Comparison of ENCODE assay signal across 17 mouse cellular contexts in the genomic region with DNA sequence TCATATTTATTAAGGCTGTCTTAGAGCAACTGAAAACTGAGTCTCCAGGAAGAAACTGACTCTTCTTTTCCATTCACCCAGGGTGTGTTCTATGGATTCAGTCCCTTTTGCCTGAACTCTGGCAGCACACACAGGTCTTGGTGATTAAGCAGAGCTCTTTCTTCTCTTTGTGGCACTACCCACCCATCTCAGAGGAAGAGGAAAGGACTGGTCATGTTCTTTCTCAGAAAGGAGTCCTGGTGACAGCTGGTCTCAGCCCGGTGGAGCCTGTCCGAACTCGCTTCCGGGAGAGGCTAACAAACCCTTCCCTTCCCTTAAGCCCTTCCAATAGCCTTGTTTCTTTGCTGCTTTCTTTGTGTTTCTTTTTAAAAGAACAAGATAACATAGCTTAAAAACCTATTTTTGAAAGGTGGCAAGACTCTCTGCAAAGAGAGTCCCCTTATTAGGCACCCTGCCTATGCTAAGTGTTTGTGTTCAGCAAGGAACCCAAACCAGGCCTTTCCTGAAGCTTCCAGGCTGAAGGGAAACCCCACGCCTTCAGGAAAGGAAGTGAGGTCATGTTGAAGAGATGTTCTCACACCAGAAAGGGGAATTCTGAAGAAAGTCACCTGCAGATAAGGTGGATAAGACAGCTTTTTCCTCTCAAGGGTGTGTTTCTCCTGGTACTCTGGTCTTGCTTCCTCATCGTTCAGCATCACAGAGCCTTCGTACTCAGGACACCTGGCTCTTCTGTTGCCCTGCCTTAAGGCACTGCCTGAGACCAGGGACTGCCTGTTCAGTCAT. TPM values are rescaled to one million over a fixed set of nuclear protein-coding genes. Genes with fewer than 3 reads are reported as not detected.
DNase-seq lines count a peak whose midpoint lies in the region; ATAC-seq lines count a peak whose summit lies in the region.
"Had no signal": no experiment of that assay in that cellular context is flagged by ENCODE, and none has a peak within 500 bp of the region (broad histone marks: within the 10 kb centered on the region; RNA-seq: fewer than 3 reads in every experiment).

No protein-coding gene starts in this region.

- no peak overlapping the region for H3K9ac ChIP-seq in heart, embryonic 12.5 days
- no peak overlapping the region for H3K9ac ChIP-seq in kidney, embryonic 16.5 days (replicated peaks; ENCODE audit: low read length)
- no peak overlapping the region for H3K9ac ChIP-seq in heart, embryonic 15.5 days
- H3K9ac ChIP-seq in stomach, embryonic 15.5 days, result no peak overlapping the region
- H3K9ac ChIP-seq: hindbrain, embryonic 13.5 days; limb, embryonic 15.5 days had no signal

- 58% methylated on average over 7 of the region's 7 CpGs for WGBS in heart, embryonic 12.5 days
- WGBS in kidney, embryonic 16.5 days, result 62% methylated on average over 7 of the region's 7 CpGs
- 54% methylated on average over 7 of the region's 7 CpGs for WGBS in heart, embryonic 15.5 days
- 68% methylated on average over 7 of the region's 7 CpGs for WGBS in stomach, embryonic 15.5 days

- H3K27ac ChIP-seq in heart, embryonic 12.5 days (ENCODE audit: poor library complexity, severe bottlenecking), result peak overlapping the region; percentile 58
- peak overlapping the region; percentile 52 for H3K27ac ChIP-seq in kidney, embryonic 16.5 days (ENCODE audit: low read length)
- H3K27ac ChIP-seq in heart, embryonic 15.5 days, result peak overlapping the region; percentile 18
- H3K27ac ChIP-seq in stomach, embryonic 15.5 days, result peak overlapping the region; percentile 61
- H3K27ac ChIP-seq: hindbrain, embryonic 13.5 days; limb, embryonic 15.5 days had no signal

- no peaks in the 10 kb centered on the region for H3K27me3 ChIP-seq in heart, embryonic 12.5 days (replicated peaks)
- H3K27me3 ChIP-seq in kidney, embryonic 16.5 days (ENCODE audit: insufficient read depth, low read length), result no peaks in the 10 kb centered on the region
- no peaks in the 10 kb centered on the region for H3K27me3 ChIP-seq in heart, embryonic 15.5 days
- no peaks in the 10 kb centered on the region for H3K27me3 ChIP-seq in stomach, embryonic 15.5 days (replicated peaks)
- H3K27me3 ChIP-seq: hindbrain, embryonic 13.5 days; limb, embryonic 15.5 days had no signal

- H3K36me3 ChIP-seq in heart, embryonic 12.5 days, result no peaks in the 10 kb centered on the region
- no peaks in the 10 kb centered on the region for H3K36me3 ChIP-seq in kidney, embryonic 16.5 days (ENCODE audit: insufficient read depth, low read length)
- no peaks in the 10 kb centered on the region for H3K36me3 ChIP-seq in heart, embryonic 15.5 days
- no peaks in the 10 kb centered on the region for H3K36me3 ChIP-seq in stomach, embryonic 15.5 days
- H3K36me3 ChIP-seq: hindbrain, embryonic 13.5 days; limb, embryonic 15.5 days had no signal

- intact Hi-C loops in heart, postnatal 10 days (cut with DNase I), result no loop called here

- no peak overlapping the region for H3K4me2 ChIP-seq in heart, embryonic 12.5 days
- H3K4me2 ChIP-seq in kidney, embryonic 16.5 days (replicated peaks; ENCODE audit: low read depth, low read length), result no peak overlapping the region
- no peak overlapping the region for H3K4me2 ChIP-seq in heart, embryonic 15.5 days
- H3K4me2 ChIP-seq in stomach, embryonic 15.5 days, result no peak overlapping the region
- H3K4me2 ChIP-seq: hindbrain, embryonic 13.5 days; limb, embryonic 15.5 days had no signal

- no peak for DNase-seq in heart, postnatal 10 days
- DNase-seq in kidney, adult 8-10 months, result no peak
- DNase-seq in testis, postnatal 10 days (ENCODE audit: low spot score), result no peak
- DNase-seq: adrenal gland, adult 2 months; cerebellum, adult 11 months; cerebellum, postnatal 36 days; lung, postnatal 36 days; thymus, postnatal 14 days had no signal

- no peaks in the 10 kb centered on the region for H3K9me3 ChIP-seq in heart, embryonic 12.5 days (replicated peaks)
- H3K9me3 ChIP-seq in kidney, embryonic 16.5 days (ENCODE audit: low read length), result no peaks in the 10 kb centered on the region
- H3K9me3 ChIP-seq in heart, embryonic 15.5 days (replicated peaks), result no peaks in the 10 kb centered on the region
- H3K9me3 ChIP-seq in stomach, embryonic 15.5 days, result no peaks in the 10 kb centered on the region
- H3K9me3 ChIP-seq: hindbrain, embryonic 13.5 days; limb, embryonic 15.5 days had no signal

- H3K4me1 ChIP-seq in heart, embryonic 12.5 days (replicated peaks), result peaks cover 43% of the 10 kb centered on the region
- H3K4me1 ChIP-seq in kidney, embryonic 16.5 days (ENCODE audit: insufficient read depth, low read length), result peaks cover 35% of the 10 kb centered on the region
- peaks cover 11% of the 10 kb centered on the region for H3K4me1 ChIP-seq in heart, embryonic 15.5 days (replicated peaks)
- H3K4me1 ChIP-seq in stomach, embryonic 15.5 days, result peaks cover 10% of the 10 kb centered on the region; the same call in 1 of the 2 replicates

- H3K4me3 ChIP-seq in heart, embryonic 12.5 days, result no peak overlapping the region
- H3K4me3 ChIP-seq in kidney, embryonic 16.5 days (ENCODE audit: low read length), result no peak overlapping the region
- H3K4me3 ChIP-seq in heart, embryonic 15.5 days, result no peak overlapping the region
- no peak overlapping the region for H3K4me3 ChIP-seq in stomach, embryonic 15.5 days (replicated peaks)
- H3K4me3 ChIP-seq: erythroblast, embryonic 14.5 days; hindbrain, embryonic 13.5 days; limb, embryonic 15.5 days had no signal

- peak; percentile 47; the same call in 1 of the 2 replicates for ATAC-seq in heart, embryonic 12.5 days (ENCODE audit: insufficient number of reproducible peaks, low FRiP score)
- ATAC-seq in kidney, embryonic 16.5 days (ENCODE audit: low FRiP score, low TSS enrichment), result no peak
- 0 out of 2 replicates have a peak, but pooled peaks have one; percentile 21 for ATAC-seq in heart, embryonic 15.5 days (replicated peaks; ENCODE audit: insufficient number of reproducible peaks, insufficient read depth, low FRiP score, low read depth)
- no peak for ATAC-seq in stomach, embryonic 15.5 days (ENCODE audit: insufficient read depth, low FRiP score, low read depth)
- ATAC-seq: forebrain, embryonic 14.5 days; intestine, embryonic 16.5 days had no signal

RNA-seq across cellular contexts. Expression of gene Itgb6, which starts 11.2 kb away (rescaled TPM):
- 0.14 and 0.17 TPM in 2 replicates for polyA plus RNA-seq in heart, embryonic 12.5 days (2016; fragmentation: Nextera tagmentation; extraction: Ambion mirVana)
- 10 to 100 TPM in 1 of 2 experiments, 1 to 10 TPM in 1; 8.6 to 18.1 TPM for total RNA-seq in heart, postnatal 10 days (2021)
- 25.6 and 26.6 TPM in 2 replicates for polyA plus RNA-seq in kidney, embryonic 16.5 days (2015; fragmentation: Nextera tagmentation; extraction: Ambion mirVana)
- 0.38 and 0.63 TPM in 2 replicates for polyA plus RNA-seq in heart, embryonic 15.5 days (2015; fragmentation: Nextera tagmentation; extraction: Ambion mirVana)
- polyA plus RNA-seq in stomach, embryonic 15.5 days (2015; fragmentation: Nextera tagmentation; extraction: Ambion mirVana), result 10.1 and 13.2 TPM in 2 replicates
- total RNA-seq: adrenal gland, adult 2 months had no signal
- polyA plus RNA-seq: adrenal gland, adult 2 months; erythroblast, embryonic 14.5 days had no signal

Comparison
In these comparisons a context has a peak if more than half of its experiments do, and no peak if none do; other contexts are left out.
1. ATAC-seq: peak in heart, embryonic 12.5 days (single experiment) and heart, embryonic 15.5 days (single experiment); none in kidney, embryonic 16.5 days (single experiment) and stomach, embryonic 15.5 days (single experiment).
2. Peak in every context shown above with its lines, with median percentiles within 50 percentile points of each other: H3K27ac ChIP-seq.